Mouse (Mus musculus): ENCODE results near the gene Eif3d. TPM values are rescaled to one million over a fixed set of nuclear protein-coding genes. Genes with fewer than 3 reads are reported as not detected.
A peak's percentile ranks its signal among the peaks of the same experiment; 100 is the strongest.

Gene Eif3d
- polyA plus RNA-seq, 1 experiment from 2014 or later: 167 TPM

DNA sequence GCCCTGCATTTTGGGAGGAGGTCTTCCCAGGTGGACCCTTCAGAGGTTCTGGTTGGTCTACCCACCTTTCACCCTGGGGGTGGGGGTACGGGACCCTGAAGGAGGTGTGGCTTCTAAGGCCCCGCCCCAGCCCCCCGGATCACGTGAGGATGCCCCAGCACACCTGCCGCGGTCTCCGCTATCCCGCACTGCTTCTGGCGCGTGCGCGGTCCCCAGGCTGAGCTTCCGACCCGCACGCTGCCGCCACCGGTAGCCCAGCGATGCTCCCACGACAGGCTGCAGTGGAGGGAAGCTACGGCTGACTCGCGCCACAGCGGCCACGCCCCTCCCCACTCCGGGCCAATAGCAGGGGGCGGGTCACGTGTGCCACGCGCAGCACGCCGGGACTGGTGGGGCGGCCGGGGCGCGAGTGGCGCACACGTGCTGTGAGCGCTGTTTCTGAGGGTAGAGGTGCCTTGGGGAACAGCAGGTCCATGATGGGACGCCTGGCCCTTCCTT, 14.2 kb downstream of the Eif3d start, which contains the start of gene Foxred2:
Foxred2 (minus strand) TSS at position 319 of the 498 bp plus-strand sequence.
- H3K36me3 ChIP-seq (ENCODE audit: control insufficient read depth, insufficient read depth, low read length): peaks cover 54% of the 10 kb centered on the region
- WGBS: under 1% methylated on average over 39 of the region's 39 CpGs
- peak within 1 kb of the TSS; percentile 54 for H3K4me3 ChIP-seq (ENCODE audit: low read depth, low read length)
- peak within 1 kb of the TSS; percentile 66 for H3K9ac ChIP-seq (ENCODE audit: low read length)
- H3K27me3 ChIP-seq (replicated peaks; ENCODE audit: control insufficient read depth, insufficient read depth, low read length): no peaks in the 10 kb centered on the region
- peak within 1 kb of the TSS; percentile 82 for H3K4me2 ChIP-seq (ENCODE audit: low read length)
- ATAC-seq: peak; percentile 96
- peak; percentile 92 for DNase-seq (ENCODE audit: low spot score)
- H3K9me3 ChIP-seq (replicated peaks; ENCODE audit: control insufficient read depth, low read length): no peaks in the 10 kb centered on the region
- H3K4me1 ChIP-seq (ENCODE audit: control insufficient read depth, insufficient read depth, low read length): peaks cover 11% of the 10 kb centered on the region
- H3K27ac ChIP-seq (ENCODE audit: low read depth, low read length): peak within 1 kb of the TSS; percentile 59

DNA sequence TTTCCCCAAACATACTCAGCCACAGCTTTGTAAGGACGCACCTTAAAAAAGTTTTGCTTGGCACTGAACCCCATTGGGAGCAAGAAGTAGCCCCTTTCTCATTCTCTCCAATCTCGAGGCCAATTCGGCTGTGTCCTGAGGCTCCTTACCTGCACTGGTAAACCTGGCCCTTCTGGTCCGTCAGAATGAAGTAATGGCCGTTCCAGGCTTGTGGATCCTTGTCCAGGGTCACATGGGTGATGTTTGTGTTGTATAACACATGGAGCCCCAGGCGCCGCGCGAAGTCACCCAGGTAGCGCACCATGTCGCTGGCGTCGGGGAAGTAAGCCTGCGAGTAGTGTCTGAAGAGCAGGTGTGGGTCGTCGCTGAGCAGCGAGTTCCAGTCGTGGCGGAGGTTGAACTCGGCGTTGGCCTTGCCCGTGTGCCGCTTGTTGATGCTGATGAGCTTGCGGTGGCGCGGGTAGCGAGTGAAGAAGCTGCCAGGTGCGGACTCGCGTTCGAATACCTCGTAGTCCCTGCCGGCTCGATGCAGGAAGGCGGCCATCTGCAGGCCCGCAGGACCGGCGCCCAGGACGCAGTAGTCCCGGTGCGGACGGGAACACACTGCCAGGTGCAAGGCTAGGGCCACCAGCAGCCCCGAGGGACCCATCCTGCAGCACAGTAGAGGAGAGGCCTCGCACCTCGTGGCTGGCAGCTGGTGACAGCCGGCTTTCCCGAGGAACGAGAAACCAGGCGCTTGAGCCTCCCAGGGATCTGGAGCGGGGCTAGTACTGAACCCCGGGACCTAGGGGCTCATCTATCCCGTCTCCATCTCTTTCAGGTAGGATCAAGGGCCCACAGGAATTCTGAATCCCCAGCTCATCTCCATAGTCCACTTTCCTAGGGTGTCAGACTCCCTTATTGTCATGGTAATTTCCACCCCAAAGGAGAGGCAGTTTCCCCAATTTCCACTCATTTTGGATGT, 14.9 kb downstream of the Eif3d start:
- DNase-seq (ENCODE audit: low spot score): peak; percentile 41
- Histone ChIP-seq H3K9ac (ENCODE audit: low read length) (peak overlapping the region; percentile 66), H3K27ac (ENCODE audit: low read depth, low read length) (peak overlapping the region; percentile 59), H3K4me2 (ENCODE audit: low read length) (peak overlapping the region; percentile 82), H3K4me1 (ENCODE audit: control insufficient read depth, insufficient read depth, low read length) (peaks cover 11% of the 10 kb centered on the region), H3K27me3 (replicated peaks; ENCODE audit: control insufficient read depth, insufficient read depth, low read length) (no peaks in the 10 kb centered on the region), H3K4me3 (ENCODE audit: low read depth, low read length) (peak overlapping the region; percentile 54), H3K9me3 (replicated peaks; ENCODE audit: control insufficient read depth, low read length) (no peaks in the 10 kb centered on the region), H3K36me3 (ENCODE audit: control insufficient read depth, insufficient read depth, low read length) (peaks cover 50% of the 10 kb centered on the region)
- ATAC-seq: peak; percentile 60; the same call in 1 of the 2 replicates
- 11% methylated on average over 52 of the region's 52 CpGs for WGBS

- H3K9me3 ChIP-seq (replicated peaks; ENCODE audit: control insufficient read depth, low read length): no peaks in the 10 kb centered on the region
- WGBS: 91% methylated on average over 2 of the region's 2 CpGs
- peaks cover 44% of the 10 kb centered on the region for H3K36me3 ChIP-seq (ENCODE audit: control insufficient read depth, insufficient read depth, low read length)
- no peaks in the 10 kb centered on the region for H3K27me3 ChIP-seq (replicated peaks; ENCODE audit: control insufficient read depth, insufficient read depth, low read length)
- H3K4me3 ChIP-seq (ENCODE audit: low read depth, low read length): no peak overlapping the region
- H3K4me2 ChIP-seq (ENCODE audit: low read length): peak overlapping the region; percentile 22; the same call in 1 of the 2 replicates
- 0 out of 2 replicates have a peak overlapping the region, but pooled peaks have one; percentile 1 for H3K9ac ChIP-seq (ENCODE audit: low read length)
- no peak overlapping the region for H3K27ac ChIP-seq (ENCODE audit: low read depth, low read length)
- no peak for ATAC-seq
- H3K4me1 ChIP-seq (ENCODE audit: control insufficient read depth, insufficient read depth, low read length): peaks cover 11% of the 10 kb centered on the region
- DNase-seq (ENCODE audit: low spot score): no peak
Observed at GRCm38 (mm10) chr15:77954362-77954761, 16.3 kb downstream of the Eif3d start.

DNA sequence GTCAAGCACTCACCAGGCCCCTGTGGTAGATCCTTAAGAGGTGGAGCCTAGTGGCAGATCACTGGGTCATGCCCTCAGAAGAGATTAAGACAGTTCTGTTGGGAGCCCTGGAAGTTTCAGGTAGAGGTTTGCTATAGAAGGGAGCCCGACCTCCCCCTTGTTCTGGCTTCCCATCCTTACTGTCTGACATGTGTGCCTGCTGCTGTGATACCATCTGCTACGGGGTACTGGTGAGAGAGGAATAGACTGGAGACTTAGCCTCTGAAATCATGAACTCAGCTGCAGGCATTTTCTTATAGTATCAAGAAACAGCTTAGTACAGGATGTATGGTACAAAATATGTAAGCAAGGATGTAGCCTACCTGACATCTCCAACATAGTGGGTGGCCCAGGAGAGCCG, 17.7 kb downstream of the Eif3d start:
- no peak overlapping the region for H3K4me2 ChIP-seq (ENCODE audit: low read length)
- ATAC-seq: no peak

GRCm38 (mm10) chr15:77949061-77949460, 21.6 kb downstream of the Eif3d start:
- no peaks in the 10 kb centered on the region for H3K9me3 ChIP-seq (replicated peaks; ENCODE audit: control insufficient read depth, low read length)
- H3K9ac ChIP-seq (ENCODE audit: low read length): no peak overlapping the region
- ATAC-seq (no peak), DNase-seq (ENCODE audit: low spot score) (no peak)
- H3K4me3 ChIP-seq (ENCODE audit: low read depth, low read length): no peak overlapping the region
- H3K4me2 ChIP-seq (ENCODE audit: low read length): no peak overlapping the region
- 76% methylated on average over 7 of the region's 7 CpGs for WGBS
- H3K27ac ChIP-seq (ENCODE audit: low read depth, low read length): no peak overlapping the region
- H3K27me3 ChIP-seq (replicated peaks; ENCODE audit: control insufficient read depth, insufficient read depth, low read length): no peaks in the 10 kb centered on the region
- peaks cover 64% of the 10 kb centered on the region for H3K36me3 ChIP-seq (ENCODE audit: control insufficient read depth, insufficient read depth, low read length)
- no peaks in the 10 kb centered on the region for H3K4me1 ChIP-seq (ENCODE audit: control insufficient read depth, insufficient read depth, low read length)

More for the DNA sequence above, 17.7 kb downstream of the Eif3d start:
- H3K9me3 ChIP-seq (replicated peaks; ENCODE audit: control insufficient read depth, low read length): no peaks in the 10 kb centered on the region
- no peak overlapping the region for H3K9ac ChIP-seq (ENCODE audit: low read length)
- no peak for DNase-seq (ENCODE audit: low spot score)
- no peak overlapping the region for H3K27ac ChIP-seq (ENCODE audit: low read depth, low read length)
- H3K4me3 ChIP-seq (ENCODE audit: low read depth, low read length): no peak overlapping the region
- H3K27me3 ChIP-seq (replicated peaks; ENCODE audit: control insufficient read depth, insufficient read depth, low read length): no peaks in the 10 kb centered on the region
- H3K4me1 ChIP-seq (ENCODE audit: control insufficient read depth, insufficient read depth, low read length): peaks cover 11% of the 10 kb centered on the region
- 91% methylated on average over 3 of the region's 3 CpGs for WGBS
- H3K36me3 ChIP-seq (ENCODE audit: control insufficient read depth, insufficient read depth, low read length): peaks cover 34% of the 10 kb centered on the region

GRCm38 (mm10) chr15:77945711-77946110, 24.9 kb downstream of the Eif3d start:
- Histone ChIP-seq H3K36me3 (ENCODE audit: control insufficient read depth, insufficient read depth, low read length) (peaks cover 63% of the 10 kb centered on the region), H3K4me1 (ENCODE audit: control insufficient read depth, insufficient read depth, low read length) (no peaks in the 10 kb centered on the region), H3K27ac (ENCODE audit: low read depth, low read length) (no peak overlapping the region), H3K9ac (ENCODE audit: low read length) (no peak overlapping the region), H3K9me3 (replicated peaks; ENCODE audit: control insufficient read depth, low read length) (no peaks in the 10 kb centered on the region), H3K4me2 (ENCODE audit: low read length) (no peak overlapping the region), H3K4me3 (ENCODE audit: low read depth, low read length) (no peak overlapping the region), H3K27me3 (replicated peaks; ENCODE audit: control insufficient read depth, insufficient read depth, low read length) (no peaks in the 10 kb centered on the region)
- ATAC-seq: no peak
- no peak for DNase-seq (ENCODE audit: low spot score)
- WGBS: 81% methylated on average over 4 of the region's 4 CpGs

- peak; percentile 76 for DNase-seq (ENCODE audit: low spot score)
- no peaks in the 10 kb centered on the region for H3K27me3 ChIP-seq (replicated peaks; ENCODE audit: control insufficient read depth, insufficient read depth, low read length)
- H3K9ac ChIP-seq (ENCODE audit: low read length): no peak overlapping the region
- WGBS: 69% methylated on average over 3 of the region's 3 CpGs
- peaks cover 39% of the 10 kb centered on the region for H3K36me3 ChIP-seq (ENCODE audit: control insufficient read depth, insufficient read depth, low read length)
- ATAC-seq: peak; percentile 50; the same call in 1 of the 2 replicates
- H3K9me3 ChIP-seq (replicated peaks; ENCODE audit: control insufficient read depth, low read length): no peaks in the 10 kb centered on the region
- no peak overlapping the region for H3K4me2 ChIP-seq (ENCODE audit: low read length)
- no peak overlapping the region for H3K27ac ChIP-seq (ENCODE audit: low read depth, low read length)
- H3K4me3 ChIP-seq (ENCODE audit: low read depth, low read length): no peak overlapping the region
- H3K4me1 ChIP-seq (ENCODE audit: control insufficient read depth, insufficient read depth, low read length): no peaks in the 10 kb centered on the region
Observed at GRCm38 (mm10) chr15:77941563-77941962, 29.1 kb downstream of the Eif3d start.

DNA sequence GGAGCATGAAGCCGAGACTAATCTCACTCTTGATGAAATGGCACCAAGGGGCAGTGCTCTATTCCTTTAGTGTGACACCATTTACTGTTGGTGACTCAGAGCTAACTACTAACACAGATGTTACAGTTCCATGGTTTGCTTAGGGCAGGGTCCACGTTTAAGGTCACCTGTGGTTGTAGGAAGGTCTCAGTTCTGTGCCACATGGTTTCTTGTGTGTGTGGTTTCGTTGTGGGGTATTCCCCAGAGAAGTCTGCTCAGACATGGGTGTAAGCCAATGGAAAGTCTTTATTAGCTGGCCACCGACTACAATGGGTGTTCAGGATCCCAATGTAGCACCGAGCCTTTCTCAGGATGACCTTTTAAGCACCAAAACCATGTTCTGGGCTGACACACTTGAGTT, 32.1 kb downstream of the Eif3d start:
- Histone ChIP-seq H3K27me3 (replicated peaks; ENCODE audit: control insufficient read depth, insufficient read depth, low read length) (no peaks in the 10 kb centered on the region), H3K4me3 (ENCODE audit: low read depth, low read length) (no peak overlapping the region), H3K4me1 (ENCODE audit: control insufficient read depth, insufficient read depth, low read length) (peaks cover 2% of the 10 kb centered on the region; the same call in 1 of the 2 replicates), H3K9me3 (replicated peaks; ENCODE audit: control insufficient read depth, low read length) (no peaks in the 10 kb centered on the region), H3K9ac (ENCODE audit: low read length) (no peak overlapping the region), H3K36me3 (ENCODE audit: control insufficient read depth, insufficient read depth, low read length) (peaks cover 17% of the 10 kb centered on the region), H3K4me2 (ENCODE audit: low read length) (no peak overlapping the region), H3K27ac (ENCODE audit: low read depth, low read length) (no peak overlapping the region)
- ATAC-seq (no peak), DNase-seq (ENCODE audit: low spot score) (no peak)
- WGBS: 85% methylated on average over 5 of the region's 5 CpGs
